Mouse (Mus musculus) forelimb bud, embryonic 11.5 days (tissue): ENCODE measurements around the gene A830031A19Rik.

Source experiments
- DNase-seq: peaks from one replicate; pipeline ENCODE4 v3.0.0-alpha.2; 2012; ENCODE audit warnings: low read depth, low spot score

The A830031A19Rik gene

GRCm38 (mm10) chr11:24095656-24096353 lies 21.0 kb upstream of the A830031A19Rik start:
- DNase-seq, result no peak

GRCm38 (mm10) chr11:24095236-24095635 lies 20.4 kb upstream of the A830031A19Rik start:
- no peak for DNase-seq

- DNase-seq, result no peak
Observed at GRCm38 (mm10) chr11:24094086-24094487, 19.2 kb upstream of the A830031A19Rik start.

GRCm38 (mm10) chr11:24092618-24093017 lies 17.8 kb upstream of the A830031A19Rik start:
- no peak for DNase-seq

GRCm38 (mm10) chr11:24091393-24092080 lies 16.7 kb upstream of the A830031A19Rik start:
- DNase-seq, result no peak

- DNase-seq, result no peak
Observed at GRCm38 (mm10) chr11:24090443-24090842, 15.6 kb upstream of the A830031A19Rik start.

- no peak for DNase-seq
Observed at GRCm38 (mm10) chr11:24087069-24087468, 12.2 kb upstream of the A830031A19Rik start.

- no peak for DNase-seq
Observed at GRCm38 (mm10) chr11:24085986-24086385, 11.1 kb upstream of the A830031A19Rik start.

GRCm38 (mm10) chr11:24084590-24084989 lies 9.7 kb upstream of the A830031A19Rik start:
- DNase-seq, result no peak

GRCm38 (mm10) chr11:24084077-24084476 lies 9.2 kb upstream of the A830031A19Rik start:
- no peak for DNase-seq

- DNase-seq, result no peak
Observed at GRCm38 (mm10) chr11:24083423-24083822, 8.6 kb upstream of the A830031A19Rik start.

GRCm38 (mm10) chr11:24083076-24083405 lies 8.2 kb upstream of the A830031A19Rik start:
- no peak for DNase-seq

- no peak for DNase-seq
Observed at GRCm38 (mm10) chr11:24082385-24083075, 7.7 kb upstream of the A830031A19Rik start.

GRCm38 (mm10) chr11:24081687-24082384 lies 7.0 kb upstream of the A830031A19Rik start:
- no peak for DNase-seq

- DNase-seq, result peak; percentile 82
Observed at GRCm38 (mm10) chr11:24081016-24081686, 6.3 kb upstream of the A830031A19Rik start.

GRCm38 (mm10) chr11:24080541-24080940 lies 5.7 kb upstream of the A830031A19Rik start:
- peak; percentile 66 for DNase-seq

- DNase-seq, result no peak
Observed at GRCm38 (mm10) chr11:24079392-24080391, 4.8 kb upstream of the A830031A19Rik start.

GRCm38 (mm10) chr11:24078706-24079316 lies 4.0 kb upstream of the A830031A19Rik start:
- DNase-seq, result no peak

- DNase-seq, result peak; percentile 96
Observed at GRCm38 (mm10) chr11:24077795-24078705, 3.2 kb upstream of the A830031A19Rik start, which contains the start of gene Bcl11a. Gene Bcl11a (plus strand): TSS chr11:24078056.
